Mouse (Mus musculus): ENCODE data around the gene Chrdl2.

- TF ChIP-seq GATA1 (IDR thresholded peaks at IDR 0.05; ENCODE audit: borderline replicate concordance, low read length) (no peak), FLI1 (IDR thresholded peaks at IDR 0.05; ENCODE audit: low read length) (no peak)
These were observed 21.4 kb downstream of the Chrdl2 start for GRCm38 (mm10) chr7:100027353-100027752.

Measured in megakaryocyte, embryonic 14.5 days (primary cell).